Mouse (Mus musculus) heart, postnatal 4 days (tissue): ENCODE measurements around the gene Map3k13. TPM values are rescaled to one million over a fixed set of nuclear protein-coding genes. Genes with fewer than 3 reads are reported as not detected.

Source experiments
- DNase-seq: peaks from one replicate; pipeline ENCODE4 v3.0.0; 2021
- total RNA-seq, 2 experiments: library from RNA; stranded (reverse); gene quantifications; 2 replicates each; pipeline ENCODE4 v1.2.3; 2021

The Map3k13 gene
- total RNA-seq, 2 experiments from 2014 or later: 1.1 to 1.4 TPM

- no peak for DNase-seq
These were observed 119.2 kb downstream of the Map3k13 start for GRCm38 (mm10) chr16:21913347-21913746.

DNA sequence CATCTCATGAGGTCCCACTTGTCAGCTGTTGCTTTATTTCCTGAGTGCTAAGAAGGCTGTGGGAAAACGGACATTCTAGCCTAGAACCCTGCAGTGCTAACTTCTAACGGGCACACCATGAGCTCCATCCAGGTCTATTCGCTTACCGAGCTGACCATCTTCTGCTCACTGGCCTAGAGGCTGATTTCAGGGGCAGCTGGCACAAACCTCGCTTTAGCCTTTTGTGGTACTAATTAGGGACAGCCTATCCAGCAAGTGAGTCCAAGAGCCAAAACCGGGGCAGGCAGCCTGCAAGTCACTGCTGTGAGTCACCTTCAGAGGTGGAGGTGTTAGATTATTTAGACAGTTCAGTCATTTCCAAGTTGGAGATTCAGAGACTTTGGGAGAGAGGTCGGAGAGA, 122.5 kb downstream of the Map3k13 start:
- peak; percentile 6 for DNase-seq

DNA sequence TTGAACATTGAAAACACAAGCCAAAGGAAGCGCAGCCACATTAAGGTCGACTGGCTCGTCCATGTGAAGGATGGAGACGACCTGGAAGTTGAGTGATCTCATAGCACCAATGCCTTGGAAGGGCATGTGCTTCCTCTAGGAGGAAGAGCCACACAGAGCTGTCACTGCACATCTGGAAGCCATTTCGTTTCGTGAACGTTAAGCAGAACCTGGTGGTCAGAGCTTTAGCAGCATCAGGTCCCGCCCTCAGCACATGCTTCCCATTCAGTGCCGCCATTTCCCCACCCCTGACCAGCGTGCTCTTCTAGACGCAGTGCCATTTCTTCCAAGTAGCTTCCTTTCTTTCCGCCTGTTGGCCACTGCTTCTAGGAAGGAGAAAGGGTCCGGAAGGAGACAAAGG, 134.3 kb downstream of the Map3k13 start:
- DNase-seq: no peak

DNA sequence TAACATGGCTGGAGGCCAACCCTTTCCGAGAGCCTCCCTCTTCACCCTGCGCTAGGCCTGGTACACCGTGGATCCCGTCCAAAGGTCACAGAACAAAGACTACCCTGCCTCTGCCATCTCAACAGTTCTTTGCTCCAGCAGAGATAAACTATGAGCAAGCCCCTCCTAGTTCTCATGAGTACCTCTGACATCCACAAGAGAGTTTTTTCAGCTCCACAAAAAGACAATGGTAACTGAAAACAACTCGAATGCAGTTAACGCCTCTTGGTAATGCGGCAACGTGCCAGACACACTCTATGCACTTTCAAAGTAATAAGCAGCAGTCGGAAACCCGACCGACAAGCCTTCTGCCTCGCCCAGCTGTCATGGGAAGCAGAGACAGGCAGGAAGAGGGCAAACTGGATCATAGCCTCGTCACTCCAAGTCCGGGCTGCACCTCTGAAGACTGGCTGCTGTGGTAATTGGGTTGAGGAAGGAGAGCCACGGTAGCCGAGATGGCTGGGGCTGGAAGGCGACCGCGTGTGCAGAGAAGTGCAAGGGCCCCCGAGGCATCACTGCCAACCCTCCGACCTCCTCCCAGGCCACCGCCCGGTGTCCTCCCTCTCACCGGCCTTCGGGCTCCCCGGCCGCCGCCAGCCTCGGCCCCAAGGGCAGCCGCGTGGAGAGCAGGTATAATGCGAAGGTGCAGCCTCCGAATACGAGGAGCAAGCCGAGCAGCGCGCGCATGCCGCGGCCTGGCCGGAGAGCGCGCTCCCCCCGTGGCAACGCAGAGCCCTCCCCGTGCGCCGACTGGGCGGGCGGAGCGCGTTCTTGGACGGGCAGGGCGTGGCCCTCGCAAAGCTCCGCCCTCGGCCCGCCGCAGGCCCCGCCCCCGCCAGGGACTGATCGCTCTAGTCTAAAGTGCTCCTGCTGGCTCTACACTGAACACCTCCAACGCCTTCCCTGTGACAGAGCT, 152.9 kb downstream of the Map3k13 start, which contains the start of gene Tmem41a:
Gene Tmem41a (minus strand): TSS at position 792 of the 955 bp plus-strand sequence.
- peak; percentile 89 for DNase-seq

DNA sequence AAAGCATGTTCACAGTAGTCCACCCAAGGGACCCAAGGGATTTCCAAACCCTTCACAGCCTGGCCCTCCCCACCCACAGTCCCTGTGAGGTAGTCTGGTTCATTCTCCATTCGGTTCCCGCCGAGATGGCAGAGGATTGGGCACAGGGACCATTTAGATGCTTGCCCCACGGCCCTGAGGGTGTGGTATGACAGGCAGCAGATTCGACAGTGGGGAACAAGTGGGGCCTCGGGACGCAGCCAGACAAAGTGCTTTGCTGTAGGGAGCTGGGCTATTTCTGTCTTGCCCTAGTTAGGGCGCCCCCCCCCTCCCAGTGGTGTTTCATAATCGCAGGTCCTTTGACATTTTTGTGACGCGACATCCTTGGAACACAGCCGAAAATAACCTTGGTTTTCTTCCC, 161.4 kb downstream of the Map3k13 start:
- DNase-seq: peak; percentile 58

DNA sequence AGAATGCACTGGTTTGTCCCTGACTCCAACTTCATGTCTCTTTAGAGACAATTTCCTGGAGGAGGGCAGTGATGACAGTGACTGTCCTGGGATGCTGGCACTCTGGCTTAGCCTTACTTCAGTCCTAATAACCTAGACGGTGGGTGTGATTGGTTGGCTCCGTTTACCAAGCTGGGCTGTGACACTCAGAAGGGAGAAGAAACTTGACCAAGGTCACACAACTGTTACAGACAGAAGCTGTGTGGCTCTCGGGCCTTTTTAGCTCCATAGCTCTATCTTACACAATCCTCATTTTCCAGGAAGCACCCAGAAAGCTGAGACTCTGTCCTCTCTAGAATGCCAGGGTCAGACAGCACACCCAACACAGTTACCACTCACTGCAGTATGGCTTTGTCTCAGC, 171.4 kb downstream of the Map3k13 start:
- DNase-seq: no peak

GRCm38 (mm10) chr16:21969874-21970273, 175.7 kb downstream of the Map3k13 start:
- DNase-seq: no peak

DNA sequence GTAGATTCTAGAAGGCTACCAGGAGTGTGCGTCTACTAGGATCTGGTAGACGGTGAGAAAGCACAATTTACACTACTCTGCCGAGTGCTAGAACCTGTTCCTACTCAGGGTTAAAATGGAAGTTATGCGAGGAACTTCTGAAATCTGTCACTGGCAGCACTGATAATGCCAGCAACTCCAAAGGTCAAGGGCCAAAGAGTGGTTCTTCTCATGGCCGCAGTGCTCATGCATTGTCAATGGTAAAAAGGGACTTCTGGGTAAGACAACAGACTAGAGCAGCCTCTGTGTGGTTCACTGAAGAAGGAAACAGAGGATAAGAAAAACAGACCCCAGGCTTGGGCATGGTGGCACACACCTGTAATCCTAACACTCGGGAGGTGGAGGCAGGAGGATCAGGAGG, 176.4 kb downstream of the Map3k13 start:
- no peak for DNase-seq

GRCm38 (mm10) chr16:21971446-21971845, 177.3 kb downstream of the Map3k13 start:
- DNase-seq: no peak

DNA sequence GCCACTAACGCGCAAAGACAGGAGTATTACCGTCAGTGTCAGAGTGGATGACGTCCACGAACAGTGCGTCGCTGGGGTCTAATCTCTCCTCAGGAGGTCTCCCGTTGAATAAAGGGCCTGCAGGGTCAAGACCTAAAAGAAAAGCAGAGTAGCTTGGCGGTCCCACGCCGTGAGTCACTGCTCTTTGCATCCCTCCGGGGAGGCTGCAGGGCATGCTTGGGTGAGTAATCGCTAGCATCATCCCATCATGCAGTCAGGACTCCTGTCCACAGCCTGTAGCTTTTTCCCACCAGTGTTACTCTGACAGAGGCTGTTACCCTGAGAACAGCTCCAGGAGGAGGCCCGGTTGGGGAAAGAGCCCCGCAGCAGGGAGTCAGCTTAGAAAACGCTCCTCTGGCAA, 182.1 kb downstream of the Map3k13 start:
- peak; percentile 17 for DNase-seq

DNA sequence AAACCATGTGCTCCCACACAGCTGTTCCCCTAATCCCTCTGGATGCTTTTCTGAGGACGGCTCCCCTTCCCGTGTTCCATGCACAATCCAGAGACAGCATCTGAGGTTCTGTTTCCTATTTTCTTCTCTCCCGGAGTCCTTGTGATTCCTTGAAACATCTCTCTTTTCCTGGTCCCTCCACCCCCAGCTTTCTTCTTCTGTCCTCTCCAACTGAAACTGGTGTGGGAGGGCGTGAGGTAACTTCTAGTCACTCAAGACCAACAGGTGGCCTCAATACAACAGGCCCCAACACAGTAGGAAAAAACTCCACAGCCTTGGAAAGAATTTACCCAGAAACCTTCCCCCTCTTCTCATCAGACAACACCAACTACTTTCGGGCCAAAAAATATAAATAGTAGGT, 183.2 kb downstream of the Map3k13 start:
- DNase-seq: no peak

Other genes starting within 250 kb of the Map3k13 start
- gene 2510009E07Rik, start 99.7 kb upstream of the Map3k13 start, total RNA-seq: 10 to 100 TPM; 44.7 to 45.0 TPM
- gene Ehhadh, start 6.5 kb upstream of the Map3k13 start, total RNA-seq: 1 to 10 TPM; 7.4 to 7.9 TPM
- gene Tmem41a, start 153.2 kb downstream of the Map3k13 start, total RNA-seq: 10 to 100 TPM; 19.4 to 23.7 TPM
- gene Liph, start 201.3 kb downstream of the Map3k13 start, total RNA-seq: under 1 TPM in 1 of 2 experiments, not detected in 1; 0.17 TPM
- 10 to 100 TPM; 25.5 to 26.7 TPM for gene Senp2, start 215.1 kb downstream of the Map3k13 start, total RNA-seq